In the genomic region with DNA sequence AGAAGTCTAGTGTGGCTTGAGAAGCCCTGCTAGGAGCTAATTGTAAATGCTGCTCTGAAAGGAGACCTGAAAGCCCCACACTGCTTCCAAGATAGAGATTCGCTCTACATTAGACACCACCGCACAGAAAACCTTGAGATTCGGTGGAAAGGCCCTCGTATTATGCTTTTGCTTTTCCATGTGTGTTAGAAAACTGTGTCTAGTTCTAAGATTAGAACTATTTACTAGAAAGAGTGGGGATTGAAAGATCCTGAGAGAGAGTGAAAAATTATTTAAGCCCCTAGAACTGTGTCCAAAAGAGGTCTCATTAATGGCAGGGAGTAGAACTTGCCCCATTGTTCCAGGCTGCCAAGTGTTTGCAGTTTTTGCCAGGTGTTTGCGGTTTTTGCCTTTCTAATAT, we compare ENCODE assay signal across 9 mouse cellular contexts. TPM values are rescaled to one million over a fixed set of nuclear protein-coding genes. Genes with fewer than 3 reads are reported as not detected.
"Had no signal": no experiment of that assay in that cellular context is flagged by ENCODE, and none has a peak within 500 bp of the region (broad histone marks: within the 10 kb centered on the region; RNA-seq: fewer than 3 reads in every experiment).

No protein-coding gene starts in this region.

RNA-seq across cellular contexts. Expression of gene Zfp979, which starts 12.9 kb away (rescaled TPM):
- polyA plus RNA-seq: small intestine, adult 2 months had no signal

RNA-seq across cellular contexts. Expression of gene Zfp534, which starts 47.1 kb away (rescaled TPM):
- polyA plus RNA-seq: neural tube, embryonic 14.5 days; neural tube, embryonic 15.5 days; small intestine, adult 2 months; stomach, embryonic 14.5 days; stomach, embryonic 15.5 days; stomach, embryonic 16.5 days; stomach, postnatal 0 days; thymus, postnatal 0 days; urinary bladder, adult 2 months had no signal
